Mouse (Mus musculus) brain, adult 10 weeks (tissue): ENCODE measurements around the gene Mroh3. TPM values are rescaled to one million over a fixed set of nuclear protein-coding genes. Genes with fewer than 3 reads are reported as not detected.

Experiments
- polyA plus RNA-seq: library from polyadenylated mRNA; stranded (reverse); fragments of 350-450 nt; fragmentation: Illumina TruSeq; extraction: RNeasy Lipid Tissue Mini Kit (QIAGEN cat#74804); gene quantifications from one replicate; pipeline ENCODE4 v1.2.3, GENCODE M21; 2015; ENCODE audit warnings: low read depth, low replicate concordance

Mroh3 gene
- polyA plus RNA-seq = 0.31 TPM

GRCm38 (mm10) chr1:136212803-136213202, at the start of gene Mroh3:
Gene Mroh3, minus strand, starts transcription at chr1:136212828.

GRCm38 (mm10) chr1:136260635-136261238, 48.1 kb upstream of the Mroh3 start, which contains the start of gene Gpr25:
Gene Gpr25, minus strand, starts transcription at chr1:136260873.

GRCm38 (mm10) chr1:136233892-136234594, 21.4 kb upstream of the Mroh3 start, which contains the start of gene Inava:
Gene Inava, minus strand, starts transcription at chr1:136234264.

Other genes starting within 250 kb of the Mroh3 start
- 9.1 TPM for gene Igfn1, start 206.5 kb downstream of the Mroh3 start, polyA plus RNA-seq
- gene Tmem9, start 204.7 kb downstream of the Mroh3 start, polyA plus RNA-seq = 102 TPM
- gene Ascl5, start 162.0 kb downstream of the Mroh3 start, polyA plus RNA-seq = not detected
- gene Cacna1s, start 160.1 kb downstream of the Mroh3 start, polyA plus RNA-seq = 1.8 TPM
- 24.9 TPM for gene Kif21b, start 81.4 kb downstream of the Mroh3 start, polyA plus RNA-seq
- gene Inava, start 21.4 kb upstream of the Mroh3 start, polyA plus RNA-seq = 1.3 TPM
- gene Gpr25, start 48.0 kb upstream of the Mroh3 start, polyA plus RNA-seq = 2.1 TPM
- 75.1 TPM for gene Camsap2, start 133.3 kb upstream of the Mroh3 start, polyA plus RNA-seq
- gene Ddx59, start 202.4 kb upstream of the Mroh3 start, polyA plus RNA-seq = 8.6 TPM